In genomic region chr9:58548897-58549296, GRCm38 (mm10) we compare ENCODE assay signal across 18 mouse cellular contexts. TPM values are rescaled to one million over a fixed set of nuclear protein-coding genes. Genes with fewer than 3 reads are reported as not detected.
DNase-seq lines count a peak whose midpoint lies in the region; ATAC-seq and TF ChIP-seq lines count a peak whose summit lies in the region.
"Had no signal": no experiment of that assay in that cellular context is flagged by ENCODE, and none has a peak within 500 bp of the region (broad histone marks: within the 10 kb centered on the region; RNA-seq: fewer than 3 reads in every experiment).

No protein-coding gene starts in this region.

- no peaks in the 10 kb centered on the region for H3K79me2 ChIP-seq in MEL (ENCODE audit: control insufficient read depth, insufficient read depth, low read length, poor library complexity)

- no peak overlapping the region for H3K4me3 ChIP-seq in MEL (ENCODE audit: control insufficient read depth in 1 of 2, insufficient read depth in 1 of 2, low read depth in 2 of 2, low read length in 2 of 2)
- peak overlapping the region; percentile 16 for H3K4me3 ChIP-seq in megakaryocyte, embryonic 14.5 days (replicated peaks)
- H3K4me3 ChIP-seq: embryonic facial prominence, embryonic 12.5 days; hindbrain, embryonic 12.5 days; limb, embryonic 13.5 days had no signal

- TF ChIP-seq CTCF in MEL (IDR thresholded peaks at IDR 0.05 in 2 of 3, conservative IDR thresholded peaks at IDR 0.05 in 1 of 3; ENCODE audit: control insufficient read depth in 1 of 3, insufficient read depth in 1 of 3, low read depth in 2 of 3, low read length in 3 of 3, poor library complexity in 1 of 3, severe bottlenecking in 1 of 3), result no peak

- no peak for TF ChIP-seq POLR2A in MEL (IDR thresholded peaks at IDR 0.05; ENCODE audit: control insufficient read depth in 1 of 2, insufficient read depth in 1 of 2, low read depth in 1 of 2, low read length in 2 of 2, poor library complexity in 1 of 2)

- no peaks in the 10 kb centered on the region for H3K27me3 ChIP-seq in MEL (ENCODE audit: control insufficient read depth in 1 of 2, insufficient read depth in 2 of 2, low read length in 2 of 2)
- H3K27me3 ChIP-seq in megakaryocyte, embryonic 14.5 days (replicated peaks), result peaks cover 79% of the 10 kb centered on the region
- H3K27me3 ChIP-seq: embryonic facial prominence, embryonic 12.5 days; hindbrain, embryonic 12.5 days; limb, embryonic 13.5 days had no signal

- H3K4me1 ChIP-seq in MEL (ENCODE audit: control insufficient read depth in 1 of 2, insufficient read depth in 2 of 2, low read length in 2 of 2), result no peaks in the 10 kb centered on the region
- peaks cover 81% of the 10 kb centered on the region for H3K4me1 ChIP-seq in megakaryocyte, embryonic 14.5 days

- H3K9me3 ChIP-seq in MEL (replicated peaks; ENCODE audit: insufficient read depth, low read length), result no peaks in the 10 kb centered on the region
- no peaks in the 10 kb centered on the region for H3K9me3 ChIP-seq in megakaryocyte, embryonic 14.5 days
- H3K9me3 ChIP-seq: embryonic facial prominence, embryonic 12.5 days; hindbrain, embryonic 12.5 days; limb, embryonic 13.5 days had no signal

- no peak overlapping the region for H3K27ac ChIP-seq in MEL (ENCODE audit: control insufficient read depth, low read depth, low read length)
- H3K27ac ChIP-seq: embryonic facial prominence, embryonic 12.5 days; hindbrain, embryonic 12.5 days; kidney, postnatal 0 days; limb, embryonic 13.5 days; liver, embryonic 14.5 days had no signal

- ATAC-seq in cerebellum, adult (ENCODE audit: insufficient number of reproducible peaks, low FRiP score, low TSS enrichment), result no peak
- ATAC-seq: activated CD4-positive, CD25-positive, alpha-beta regulatory T cell, adult 4 months; forebrain, postnatal 0 days; intestine, embryonic 16.5 days had no signal

- H3K36me3 ChIP-seq in MEL (ENCODE audit: control insufficient read depth in 1 of 2, insufficient read depth in 2 of 2, low read length in 2 of 2), result no peaks in the 10 kb centered on the region
- H3K36me3 ChIP-seq in megakaryocyte, embryonic 14.5 days (replicated peaks; ENCODE audit: low read length), result no peaks in the 10 kb centered on the region
- H3K36me3 ChIP-seq: embryonic facial prominence, embryonic 12.5 days; hindbrain, embryonic 12.5 days; limb, embryonic 13.5 days had no signal

- no peak overlapping the region for H3K9ac ChIP-seq in MEL (ENCODE audit: control insufficient read depth, low read depth, low read length, poor library complexity, severe bottlenecking)
- H3K9ac ChIP-seq: embryonic facial prominence, embryonic 12.5 days; forebrain, postnatal 0 days; hindbrain, embryonic 12.5 days; limb, embryonic 13.5 days; liver, embryonic 14.5 days had no signal

- DNase-seq in cerebellum, adult 9-10 months, result peak; percentile 31
- DNase-seq in 3T3-L1 (ENCODE audit: low read depth, low spot score), result peak; percentile 83
- DNase-seq in MEL (ENCODE audit: low read depth, low spot score), result peak; percentile 22
- DNase-seq in heart, postnatal 4 days, result no peak
- DNase-seq in right cerebral cortex, postnatal 36 days (ENCODE audit: low spot score in 2 of 2), result no peak
- no peak for DNase-seq in layer of hippocampus, adult 9-10 months (ENCODE audit: low spot score)
- DNase-seq: forebrain, postnatal 0 days; gastrocnemius, postnatal 14 days; thymus, adult 18-20 months had no signal

- TF ChIP-seq EP300 in MEL (IDR thresholded peaks at IDR 0.05; ENCODE audit: low read depth in 1 of 2, low read length in 2 of 2), result no peak

- no peak for TF ChIP-seq RAD21 in MEL (IDR thresholded peaks at IDR 0.05; ENCODE audit: low read depth, low read length)

TF ChIP-seq in MEL, 35 proteins besides CTCF, POLR2A, EP300 and RAD21:
- TF ChIP-seq NELFE (IDR thresholded peaks at IDR 0.05; ENCODE audit: low read depth, low read length) (no peak), ELF1 (IDR thresholded peaks at IDR 0.05; ENCODE audit: low read depth, low read length) (no peak)

RNA-seq across cellular contexts. Expression of gene Cd276, which starts 6.3 kb away (rescaled TPM):
- total RNA-seq in MEL (2012; rRNA removed), result 0.10 and 0.12 TPM in 2 replicates
- 1 to 10 TPM in 1 of 2 experiments, not detected in 1; 3.6 TPM for polyA plus RNA-seq in MEL (2012; ENCODE audit: insufficient read depth in 1 of 2, insufficient read length in 2 of 2, low read depth in 1 of 2, low replicate concordance in 2 of 2, missing spikeins in 1 of 2)
- polyA plus RNA-seq in megakaryocyte, embryonic 14.5 days (2012; ENCODE audit: insufficient read depth, low replicate concordance), result 0.52 and 1.3 TPM in 2 replicates
- 10 to 100 TPM; 35.9 to 39.8 TPM for total RNA-seq in heart, postnatal 4 days (2021)
- polyA plus RNA-seq: activated CD4-positive, CD25-positive, alpha-beta regulatory T cell, adult 4 months had no signal

RNA-seq across cellular contexts. Expression of gene Nptn, which starts 33.1 kb away (rescaled TPM):
- total RNA-seq in MEL (2012; rRNA removed), result 69.1 and 71.4 TPM in 2 replicates
- 100 to 1,000 TPM in 1 of 2 experiments, not detected in 1; 199 TPM for polyA plus RNA-seq in MEL (2012; ENCODE audit: insufficient read depth in 1 of 2, insufficient read length in 2 of 2, low read depth in 1 of 2, low replicate concordance in 2 of 2, missing spikeins in 1 of 2)
- 231 and 377 TPM in 2 replicates for polyA plus RNA-seq in megakaryocyte, embryonic 14.5 days (2012; ENCODE audit: insufficient read depth, low replicate concordance)
- total RNA-seq in heart, postnatal 4 days (2021), result 100 to 1,000 TPM; 194 to 206 TPM

Comparison
In these comparisons a context has a peak if more than half of its experiments do, and no peak if none do; other contexts are left out.
1. DNase-seq: peak in cerebellum, adult 9-10 months (single experiment), 3T3-L1 (single experiment) and MEL (single experiment); none in heart, postnatal 4 days (single experiment), right cerebral cortex, postnatal 36 days (0 of 2) and layer of hippocampus, adult 9-10 months (single experiment).
2. RNA of gene Cd276, which starts 6.3 kb away (total RNA-seq): 35.9 to 39.8 TPM in heart, postnatal 4 days; 0.10 to 0.12 TPM in MEL; every median in the first group is over 10 times any median in the second.